Mouse (Mus musculus): ENCODE data around the gene Flvcr1. TPM values are rescaled to one million over a fixed set of nuclear protein-coding genes. Genes with fewer than 3 reads are reported as not detected.

The Flvcr1 gene
- polyA plus RNA-seq, 1 experiment from 2014 or later, result 6.2 TPM

Other genes starting within 250 kb of the Flvcr1 start
- 13.7 and 14.4 TPM in 2 replicates for gene Rps6kc1, start 114.4 kb downstream of the Flvcr1 start, polyA plus RNA-seq (2015; fragmentation: Nextera tagmentation; extraction: Ambion mirVana)
- 44.8 and 44.9 TPM in 2 replicates for gene Angel2, start 101.0 kb downstream of the Flvcr1 start, polyA plus RNA-seq (2015; fragmentation: Nextera tagmentation; extraction: Ambion mirVana)
- gene Vash2, start 46.9 kb downstream of the Flvcr1 start, polyA plus RNA-seq (2015; fragmentation: Nextera tagmentation; extraction: Ambion mirVana), result 27.0 and 29.3 TPM in 2 replicates
- gene Spata45, start 10.5 kb upstream of the Flvcr1 start, polyA plus RNA-seq (2015; fragmentation: Nextera tagmentation; extraction: Ambion mirVana), result not detected in 2 replicates
- gene Tatdn3, start 36.8 kb upstream of the Flvcr1 start, polyA plus RNA-seq (2015; fragmentation: Nextera tagmentation; extraction: Ambion mirVana), result 13.1 and 14.4 TPM in 2 replicates
- 21.9 and 25.5 TPM in 2 replicates for gene Nsl1, start 36.9 kb upstream of the Flvcr1 start, polyA plus RNA-seq (2015; fragmentation: Nextera tagmentation; extraction: Ambion mirVana)
- gene Batf3, start 71.7 kb upstream of the Flvcr1 start, polyA plus RNA-seq (2015; fragmentation: Nextera tagmentation; extraction: Ambion mirVana), result 13.5 and 14.6 TPM in 2 replicates
- not detected in 2 replicates for gene Fam71a, start 138.7 kb upstream of the Flvcr1 start, polyA plus RNA-seq (2015; fragmentation: Nextera tagmentation; extraction: Ambion mirVana)
- gene Atf3, start 191.9 kb upstream of the Flvcr1 start, polyA plus RNA-seq (2015; fragmentation: Nextera tagmentation; extraction: Ambion mirVana), result 4.1 and 4.4 TPM in 2 replicates